Mouse (Mus musculus) E14TG2a.4 (cell line): ENCODE data around the gene Slc19a1.
A peak's percentile ranks its signal among the peaks of the same experiment; 100 is the strongest.

Source experiments
- CTCF ChIP-seq: conservative IDR thresholded peaks from 2 replicates; pipeline ENCODE4 v1.5.1; 2014; ENCODE audit warnings: low read length
- NANOG ChIP-seq: IDR thresholded peaks from 2 replicates; pipeline ENCODE4 v1.6.1; 2014; ENCODE audit warnings: borderline replicate concordance, low read length, mixed read lengths

- no peak for TF ChIP-seq NANOG
- peak; percentile 97 for TF ChIP-seq CTCF
Observed at GRCm38 (mm10) chr10:77082453-77082852, 50.4 kb downstream of the Slc19a1 start.
